Mouse (Mus musculus) neural tube, embryonic 11.5 days (tissue): ENCODE data around the gene Tmppe. TPM values are rescaled to one million over a fixed set of nuclear protein-coding genes. Genes with fewer than 3 reads are reported as not detected.

Experiments used
- ATAC-seq: fragments of 200-750 bp; cut with Nextera tagmentation; 2 replicates; pipeline ENCODE4 v1.8.0; 2017; ENCODE audit warnings: moderate number of reproducible peaks, mild to moderate bottlenecking, moderate TSS enrichment, moderate library complexity; ENCODE audit not compliant: insufficient read depth, low FRiP score, low TSS enrichment
- DNase-seq: peaks from one replicate; pipeline ENCODE4 v3.0.0-alpha.2; 2015; ENCODE audit warnings: low spot score
- H3K27ac ChIP-seq: fragments of 300-500 bp; sonication (generic); 2 replicates; pipeline ENCODE4 v1.5.1; 2014; ENCODE audit warnings: low read depth, mild to moderate bottlenecking, low read length
- H3K27me3 ChIP-seq: fragments of 300-500 bp; sonication (generic); 2 replicates; pipeline ENCODE4 v1.6.1; 2014; ENCODE audit warnings: mild to moderate bottlenecking, low read length, mixed read lengths; ENCODE audit not compliant: control insufficient read depth, insufficient read depth
- H3K36me3 ChIP-seq: fragments of 300-500 bp; sonication (generic); 2 replicates; pipeline ENCODE4 v1.6.1; 2014; ENCODE audit warnings: mild to moderate bottlenecking, low read length, moderate library complexity, mixed read lengths; ENCODE audit not compliant: control insufficient read depth, insufficient read depth
- H3K4me1 ChIP-seq: fragments of 300-500 bp; sonication (generic); 2 replicates; pipeline ENCODE4 v1.6.1; 2014; ENCODE audit warnings: low read length, mixed read lengths; ENCODE audit not compliant: control insufficient read depth, insufficient read depth
- H3K4me2 ChIP-seq: fragments of 300-500 bp; sonication (generic); 2 replicates; pipeline ENCODE4 v1.6.1; 2014; ENCODE audit warnings: low read depth, mild to moderate bottlenecking, moderate library complexity
- H3K4me3 ChIP-seq: fragments of 300-500 bp; sonication (generic); 2 replicates; pipeline ENCODE4 v1.5.1; 2014; ENCODE audit warnings: low read depth, low read length
- H3K9ac ChIP-seq: fragments of 300-500 bp; sonication (generic); 2 replicates; pipeline ENCODE4 v1.6.1; 2014; ENCODE audit warnings: mild to moderate bottlenecking, low read length
- H3K9me3 ChIP-seq: fragments of 300-500 bp; sonication (generic); 2 replicates; pipeline ENCODE4 v1.6.1; 2016; ENCODE audit warnings: low read length; ENCODE audit not compliant: control insufficient read depth
- WGBS: fragments of 180-500 bp; shearing (Covaris S2); extraction: QIAGEN DNeasy Blood & Tissue Kit; methylation state at CpG from one replicate; pipeline ENCODE4 v1.1.7; 2014; 5-methylcytosine and 5-hydroxymethylcytosine counted together
- polyA plus RNA-seq: library from polyadenylated mRNA; unstranded; fragments of >200 nt; fragmentation: Nextera tagmentation; extraction: Ambion mirVana; gene quantifications from 2 replicates; pipeline ENCODE4 v1.2.1, GENCODE M21; 2014

The Tmppe gene
- polyA plus RNA-seq, 1 experiment from 2014 or later = 4.7 TPM

DNA sequence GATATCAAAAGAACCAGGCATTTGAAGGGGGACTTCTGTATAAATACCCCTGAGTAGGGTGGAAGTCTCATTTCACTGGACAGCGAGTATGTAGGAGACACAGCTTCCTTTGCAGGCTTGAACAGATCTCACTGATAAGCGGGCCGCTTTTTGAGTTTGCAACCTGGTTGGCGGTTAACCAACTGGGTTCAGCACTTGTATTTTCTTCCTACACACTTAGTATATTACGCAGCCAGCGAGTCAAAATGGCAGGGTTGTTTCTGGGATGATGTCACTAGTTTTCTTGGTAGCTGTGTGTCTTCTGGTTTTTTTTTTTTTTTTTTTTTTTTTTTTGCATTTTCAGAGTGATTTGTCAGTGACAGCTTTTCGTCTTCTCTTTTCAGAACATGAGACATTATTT is 20.9 kb downstream of the Tmppe start:
- no peak overlapping the region for H3K27ac ChIP-seq
- no peaks in the 10 kb centered on the region for H3K27me3 ChIP-seq
- H3K4me1 ChIP-seq = no peaks in the 10 kb centered on the region
- WGBS = 97% methylated on average over 7 of the region's 7 CpGs
- ATAC-seq (no peak), DNase-seq (no peak)
- no peak overlapping the region for H3K9ac ChIP-seq
- H3K36me3 ChIP-seq = no peaks in the 10 kb centered on the region; the same call in none of the 2 replicates
- no peak overlapping the region for H3K4me2 ChIP-seq
- no peak overlapping the region for H3K4me3 ChIP-seq
- H3K9me3 ChIP-seq = no peaks in the 10 kb centered on the region

DNA sequence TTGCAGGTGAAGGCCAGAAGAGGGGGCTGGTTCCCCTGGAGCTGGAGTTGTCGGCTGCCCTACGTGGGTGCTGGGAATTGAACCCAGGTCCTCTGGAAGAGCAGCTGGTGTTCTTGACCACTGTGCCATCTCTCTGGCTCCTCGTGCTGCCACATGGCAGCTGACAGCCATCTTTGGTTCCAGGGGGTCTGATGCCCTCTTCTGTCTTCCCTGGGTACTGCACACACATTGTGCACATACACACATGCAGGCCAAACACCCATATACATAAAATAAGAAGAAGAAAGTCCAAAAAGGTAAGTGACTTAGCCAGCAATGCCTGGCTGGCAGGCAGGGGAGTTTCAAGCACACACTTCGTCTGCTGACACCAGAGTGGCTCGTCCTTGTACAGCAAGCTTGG is 24.7 kb downstream of the Tmppe start:
- no peaks in the 10 kb centered on the region for H3K9me3 ChIP-seq
- H3K4me3 ChIP-seq = no peak overlapping the region
- ATAC-seq (no peak), DNase-seq (no peak)
- H3K27ac ChIP-seq = no peak overlapping the region
- no peaks in the 10 kb centered on the region for H3K27me3 ChIP-seq
- H3K9ac ChIP-seq = no peak overlapping the region
- H3K4me2 ChIP-seq = no peak overlapping the region
- no peaks in the 10 kb centered on the region for H3K4me1 ChIP-seq
- 93% methylated on average over 5 of the region's 5 CpGs for WGBS
- H3K36me3 ChIP-seq = no peaks in the 10 kb centered on the region; the same call in none of the 2 replicates

DNA sequence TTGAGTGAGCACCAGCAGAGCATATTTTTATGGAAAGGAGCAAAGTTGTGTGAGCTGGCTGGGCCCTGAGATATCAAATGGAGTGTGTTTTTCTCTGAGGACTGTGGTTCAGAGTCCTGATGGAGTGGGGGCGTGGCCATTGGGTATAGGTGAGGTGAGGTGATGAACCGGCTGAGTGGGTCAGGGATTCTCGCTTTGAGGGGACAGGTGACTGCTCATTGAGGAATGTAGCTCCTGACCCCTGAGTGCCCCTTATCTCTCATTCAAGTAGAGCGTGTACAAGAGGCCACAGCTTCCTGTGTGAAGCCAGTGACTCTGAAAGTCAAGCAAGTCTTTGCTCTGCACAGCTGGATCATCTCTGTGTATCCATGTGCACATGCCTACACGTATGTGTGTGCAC is 25.3 kb downstream of the Tmppe start:
- no peak overlapping the region for H3K4me2 ChIP-seq
- H3K4me3 ChIP-seq = no peak overlapping the region
- no peaks in the 10 kb centered on the region for H3K9me3 ChIP-seq
- no peak overlapping the region for H3K9ac ChIP-seq
- no peak for ATAC-seq
- no peak overlapping the region for H3K27ac ChIP-seq
- DNase-seq = no peak
- H3K36me3 ChIP-seq = no peaks in the 10 kb centered on the region; the same call in none of the 2 replicates
- H3K27me3 ChIP-seq = no peaks in the 10 kb centered on the region
- WGBS = 87% methylated on average over 5 of the region's 5 CpGs
- no peaks in the 10 kb centered on the region for H3K4me1 ChIP-seq

DNA sequence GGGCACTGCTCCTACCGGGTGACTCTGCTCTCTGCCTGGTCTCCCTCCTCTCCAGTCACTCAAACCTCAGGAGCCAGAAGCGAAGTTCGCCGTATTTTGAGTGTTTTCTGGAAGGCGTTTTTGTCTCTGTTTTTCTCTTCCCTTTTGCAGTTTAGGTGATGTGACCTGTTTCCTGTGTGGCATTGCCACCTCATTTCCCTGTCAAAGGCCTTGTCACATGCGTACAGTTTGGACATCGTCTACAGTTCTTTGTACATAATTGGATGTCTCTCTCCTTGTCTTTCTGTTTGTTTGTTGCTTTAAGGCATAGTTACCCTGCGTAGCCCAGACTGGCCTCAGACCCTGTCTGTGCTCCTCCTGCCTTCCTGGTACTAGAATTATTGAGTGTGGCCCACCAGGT is 26.5 kb downstream of the Tmppe start:
- Histone ChIP-seq H3K27me3 (no peaks in the 10 kb centered on the region), H3K4me3 (no peak overlapping the region), H3K4me2 (no peak overlapping the region), H3K36me3 (no peaks in the 10 kb centered on the region; the same call in 1 of the 2 replicates), H3K9ac (no peak overlapping the region), H3K4me1 (no peaks in the 10 kb centered on the region), H3K9me3 (no peaks in the 10 kb centered on the region), H3K27ac (no peak overlapping the region)
- WGBS = 93% methylated on average over 8 of the region's 8 CpGs
- ATAC-seq (no peak), DNase-seq (no peak)

DNA sequence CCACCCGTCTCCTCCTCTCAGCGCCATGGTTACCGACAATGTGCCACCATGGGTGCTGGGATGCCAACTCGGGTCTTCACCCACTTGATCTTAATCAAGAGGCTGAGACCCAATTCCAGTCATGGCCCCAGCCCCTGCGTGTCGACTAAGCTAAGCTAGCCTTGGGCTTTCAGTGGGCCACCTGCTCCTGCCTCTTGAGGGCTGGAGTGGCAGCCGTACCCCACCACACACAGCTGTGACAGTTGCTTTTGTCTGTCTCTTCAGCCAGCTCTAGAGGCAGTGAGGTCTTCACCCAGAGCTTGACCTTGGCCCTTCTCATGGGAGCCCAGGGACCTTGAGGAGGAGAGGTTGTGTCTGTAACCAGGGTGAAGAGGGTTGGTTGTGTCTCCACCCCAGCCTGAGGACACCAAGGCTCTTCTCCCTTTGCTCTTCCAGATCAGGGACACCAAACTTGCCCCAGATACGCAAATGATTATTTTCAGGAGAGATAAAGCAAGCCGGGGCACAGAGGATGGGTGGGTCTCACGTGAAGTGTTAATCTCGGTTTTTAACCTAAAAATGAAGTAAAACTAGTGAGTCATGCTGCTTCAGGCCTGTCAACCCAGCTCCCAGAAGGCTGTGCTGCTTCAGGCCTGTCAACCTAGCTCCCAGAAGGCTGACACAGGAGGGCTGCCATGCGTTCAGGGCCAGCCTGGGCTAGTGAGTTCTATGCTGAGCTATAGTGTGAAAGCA is 27.4 kb downstream of the Tmppe start:
- no peaks in the 10 kb centered on the region for H3K27me3 ChIP-seq
- 88% methylated on average over 12 of the region's 12 CpGs for WGBS

DNA sequence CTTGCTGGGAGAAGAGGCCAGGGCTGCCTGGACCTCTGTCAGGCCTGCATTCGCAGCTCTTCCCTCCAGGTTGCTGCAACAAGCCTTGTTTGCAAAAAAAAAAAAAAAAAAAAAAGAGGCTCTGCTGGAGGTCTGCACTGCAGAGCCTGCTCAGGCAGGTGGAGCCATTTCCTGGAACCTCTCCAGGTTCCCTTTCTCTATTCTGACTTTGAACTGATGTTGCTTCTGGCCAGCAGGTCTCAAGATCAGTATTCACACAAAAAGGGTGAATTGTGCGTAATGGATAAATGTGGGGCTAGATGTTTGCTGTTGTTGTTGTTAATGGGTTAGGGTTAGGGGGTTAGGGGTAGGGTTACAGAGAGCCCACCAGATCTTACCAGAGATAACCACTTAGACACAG is 34.8 kb downstream of the Tmppe start:
- Histone ChIP-seq H3K36me3 (no peaks in the 10 kb centered on the region), H3K4me1 (no peaks in the 10 kb centered on the region), H3K4me3 (no peak overlapping the region), H3K27me3 (no peaks in the 10 kb centered on the region), H3K9ac (no peak overlapping the region), H3K27ac (no peak overlapping the region), H3K4me2 (no peak overlapping the region), H3K9me3 (no peaks in the 10 kb centered on the region)
- 88% methylated on average over 2 of the region's 2 CpGs for WGBS
- no peak for DNase-seq
- no peak for ATAC-seq

More for the DNA sequence above, 27.4 kb downstream of the Tmppe start:
- no peaks in the 10 kb centered on the region; the same call in 1 of the 2 replicates for H3K36me3 ChIP-seq
- H3K9ac ChIP-seq = no peak overlapping the region
- no peak overlapping the region for H3K4me3 ChIP-seq
- no peak for ATAC-seq
- no peak overlapping the region for H3K27ac ChIP-seq
- H3K9me3 ChIP-seq = no peaks in the 10 kb centered on the region
- no peaks in the 10 kb centered on the region for H3K4me1 ChIP-seq
- no peak for DNase-seq
- H3K4me2 ChIP-seq = no peak overlapping the region

DNA sequence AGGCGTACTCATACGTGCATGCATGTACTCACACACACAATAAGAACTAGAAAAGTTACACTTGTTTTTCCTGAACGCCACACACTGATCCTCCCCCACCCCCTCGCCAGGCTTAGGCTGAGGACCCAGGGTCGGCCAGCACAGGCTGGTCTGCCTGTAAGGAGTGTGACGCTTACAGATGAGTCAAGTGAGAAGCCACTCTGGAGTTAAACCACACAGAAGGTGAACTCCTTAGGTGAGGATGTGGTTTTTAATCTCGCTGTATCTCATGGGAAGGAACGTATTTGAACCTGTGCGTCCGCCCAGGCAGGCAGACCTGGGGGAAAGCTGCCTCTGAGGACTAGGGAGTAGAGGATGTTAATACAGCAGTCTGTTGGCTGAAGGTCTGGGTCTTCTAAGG is 39.6 kb downstream of the Tmppe start:
- DNase-seq (no peak), ATAC-seq (no peak)
- Histone ChIP-seq H3K4me1 (no peaks in the 10 kb centered on the region), H3K9ac (no peak overlapping the region), H3K4me2 (no peak overlapping the region), H3K27ac (no peak overlapping the region), H3K27me3 (no peaks in the 10 kb centered on the region), H3K36me3 (no peaks in the 10 kb centered on the region; the same call in 1 of the 2 replicates), H3K4me3 (no peak overlapping the region), H3K9me3 (no peaks in the 10 kb centered on the region)
- WGBS = 90% methylated on average over 10 of the region's 10 CpGs

DNA sequence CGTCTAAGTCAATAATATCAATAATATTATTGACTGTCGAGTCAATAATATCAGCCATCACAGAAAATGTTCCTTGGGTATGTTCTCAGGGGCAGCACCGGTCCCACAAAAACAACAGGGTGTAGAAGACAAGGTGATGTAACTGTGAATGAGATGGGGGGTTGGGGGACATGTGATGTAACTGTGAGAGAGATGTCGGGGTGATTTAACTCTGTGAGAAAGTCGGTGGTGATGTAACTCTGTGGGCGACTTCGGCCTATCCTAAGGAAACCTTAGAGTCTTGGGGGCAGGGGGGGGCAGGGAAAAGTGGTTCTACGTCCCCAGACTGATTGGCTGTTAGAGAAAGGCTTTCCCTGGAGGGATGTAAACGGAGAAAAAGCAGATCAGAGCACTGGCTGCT is 41.3 kb downstream of the Tmppe start:
- Histone ChIP-seq H3K36me3 (no peaks in the 10 kb centered on the region; the same call in 1 of the 2 replicates), H3K4me1 (no peaks in the 10 kb centered on the region), H3K4me3 (no peak overlapping the region), H3K9ac (no peak overlapping the region), H3K27ac (no peak overlapping the region), H3K9me3 (no peaks in the 10 kb centered on the region), H3K4me2 (no peak overlapping the region), H3K27me3 (no peaks in the 10 kb centered on the region)
- WGBS = 95% methylated on average over 9 of the region's 9 CpGs
- no peak for DNase-seq
- ATAC-seq = no peak

DNA sequence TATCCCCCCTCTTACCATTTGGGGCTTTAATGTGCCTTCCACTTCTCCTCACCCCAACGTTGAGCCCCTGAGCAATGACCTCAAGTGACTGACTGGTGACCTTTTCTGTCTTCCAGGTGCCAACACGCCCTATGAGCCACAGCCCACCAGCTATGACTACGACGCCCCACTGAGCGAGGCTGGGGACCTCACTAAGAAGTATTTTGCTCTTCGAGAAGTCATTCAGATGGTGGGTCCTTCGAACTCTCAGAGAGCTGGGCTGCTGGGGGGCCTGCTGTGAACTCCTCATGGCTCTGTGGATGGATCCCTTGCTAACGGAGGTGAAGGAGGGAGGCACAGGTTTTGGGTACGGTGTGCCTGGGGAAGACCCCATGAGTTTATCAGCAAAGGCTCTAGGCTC is 42.0 kb downstream of the Tmppe start:
- Histone ChIP-seq H3K27ac (no peak overlapping the region), H3K36me3 (no peaks in the 10 kb centered on the region; the same call in 1 of the 2 replicates), H3K4me1 (no peaks in the 10 kb centered on the region), H3K4me2 (no peak overlapping the region), H3K9ac (no peak overlapping the region), H3K27me3 (no peaks in the 10 kb centered on the region), H3K9me3 (no peaks in the 10 kb centered on the region), H3K4me3 (no peak overlapping the region)
- ATAC-seq (no peak), DNase-seq (no peak)
- 84% methylated on average over 9 of the region's 9 CpGs for WGBS
